Mouse (Mus musculus): Measurements from ENCODE around the gene Tcl1b5.

Gene Tcl1b5

DNA sequence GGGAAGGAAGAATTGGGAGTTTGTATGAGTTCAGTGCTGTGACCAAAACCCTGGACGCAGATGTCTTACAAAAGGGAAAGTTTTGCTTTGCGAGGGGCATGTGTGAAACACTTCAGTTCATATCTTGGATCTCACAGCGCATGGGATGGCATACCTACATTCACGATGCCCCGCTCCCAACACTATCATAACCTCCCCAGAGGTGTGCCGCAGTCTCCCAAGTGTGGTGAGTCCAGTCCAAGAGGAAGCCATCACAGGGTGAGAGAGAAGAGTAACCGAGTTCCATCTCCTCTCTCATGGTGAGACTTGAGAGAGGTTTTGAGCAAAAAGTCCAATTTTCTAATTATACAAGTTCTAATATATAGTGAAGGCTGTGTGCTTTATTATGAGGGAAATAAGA lies 33.1 kb downstream of the Tcl1b5 start:
- DNase-seq (ENCODE audit: low read depth) = no peak

DNA sequence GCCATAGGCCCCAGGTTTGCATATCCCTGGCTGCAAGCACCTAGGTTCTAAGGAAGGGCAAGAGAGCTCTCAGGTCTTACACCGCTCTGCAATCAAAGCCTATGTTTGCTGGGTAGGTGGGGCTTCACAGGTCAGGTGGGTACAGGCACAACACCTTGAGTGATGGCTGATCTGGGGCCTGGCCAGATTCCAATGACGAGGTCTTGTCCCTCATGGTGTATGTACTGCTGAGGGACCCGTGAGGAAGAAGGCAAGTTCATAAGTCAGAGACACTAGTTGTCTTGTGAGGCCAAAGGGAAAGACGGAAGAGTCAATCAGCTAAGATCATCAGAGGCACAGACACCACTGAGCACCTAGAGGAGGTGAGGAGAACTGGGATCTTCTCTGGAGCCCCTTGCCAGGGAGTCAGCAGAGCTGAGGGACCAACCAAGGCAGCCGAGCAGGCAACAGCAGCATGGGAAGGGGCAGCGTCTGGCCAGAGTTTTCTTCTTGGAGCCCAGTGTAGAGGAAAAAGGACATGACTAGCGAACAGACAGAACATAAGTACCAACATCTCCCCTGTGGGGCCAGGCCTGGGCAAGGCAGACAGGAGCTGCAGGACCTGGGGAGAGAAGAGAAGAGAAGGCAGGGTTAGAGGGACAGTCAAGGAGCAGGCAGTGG lies 41.1 kb downstream of the Tcl1b5 start:
- DNase-seq (ENCODE audit: low read depth) = no peak

DNA sequence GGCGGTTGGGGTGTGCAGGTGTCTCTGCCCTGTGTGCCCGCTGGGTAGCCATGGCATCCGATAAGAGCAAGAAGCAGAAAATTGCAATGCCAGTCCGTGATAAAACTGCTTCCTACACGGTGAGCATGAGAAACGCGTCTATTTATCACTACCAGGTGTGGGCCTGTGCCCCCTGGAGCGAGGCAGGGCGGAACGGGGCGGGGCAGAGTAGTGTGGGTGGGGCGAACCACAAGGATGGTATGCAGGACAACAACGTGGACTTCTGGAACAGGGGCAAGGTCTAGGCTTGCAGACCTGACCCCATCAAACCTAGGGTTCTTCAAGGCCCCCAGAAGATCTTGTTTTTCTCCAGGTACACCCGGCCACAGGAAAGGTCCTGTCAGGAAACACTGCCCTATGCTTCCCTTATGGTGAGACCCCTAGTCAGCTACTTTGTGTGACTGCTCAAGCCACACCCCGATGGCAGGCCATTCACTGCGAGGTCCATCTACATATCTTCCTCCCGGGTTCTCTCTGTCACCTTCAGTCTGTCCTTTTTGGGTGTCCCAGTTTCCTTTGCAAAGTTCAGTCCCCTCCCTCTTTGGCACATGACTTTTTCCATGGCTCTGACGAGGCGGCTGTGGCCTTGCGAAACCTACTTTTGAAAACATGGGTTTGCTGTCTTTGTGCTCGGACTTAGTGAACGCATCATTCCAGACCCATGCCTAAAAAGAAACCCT lies 46.6 kb downstream of the Tcl1b5 start, which contains the start of gene Tcl1:
Tcl1 (minus strand) TSS at position 193 of the 719 bp plus-strand sequence.
- peak; percentile 8 for DNase-seq (ENCODE audit: low read depth)

DNA sequence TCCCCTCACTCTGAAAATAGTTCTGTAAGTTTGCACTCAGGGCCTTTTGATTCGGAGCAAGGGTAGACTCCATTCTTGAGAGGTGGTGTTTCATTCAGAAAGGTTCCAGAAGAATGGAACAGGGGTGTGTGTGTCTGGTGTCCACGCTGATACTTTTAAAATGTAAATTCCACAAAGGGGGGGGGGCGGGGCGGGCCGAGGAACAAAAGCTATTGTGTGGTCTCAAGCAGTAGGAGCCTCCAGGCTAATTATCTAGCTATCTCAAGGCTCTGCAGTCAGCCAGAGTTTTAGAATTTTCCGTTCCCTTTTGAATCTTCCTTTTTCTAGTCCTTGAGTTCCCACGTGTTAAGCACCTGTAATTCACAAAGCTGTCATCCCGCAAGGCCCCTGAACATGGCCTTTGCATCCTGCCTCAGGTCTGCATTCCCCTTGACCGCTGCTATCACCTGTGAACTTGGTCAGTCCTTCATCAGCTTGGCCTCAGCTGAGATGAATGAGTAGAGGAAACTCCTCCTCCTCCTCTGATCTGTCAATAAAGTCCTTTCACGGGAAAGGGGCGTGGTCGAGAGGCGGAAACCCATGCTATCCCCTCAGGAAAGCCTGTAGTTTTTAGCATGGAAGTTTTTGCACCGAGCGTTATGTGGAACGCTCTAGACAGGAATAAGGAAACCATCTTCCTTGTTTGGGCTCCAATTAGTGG lies 48.6 kb downstream of the Tcl1b5 start:
- DNase-seq (ENCODE audit: low read depth) = no peak

Measured in NIH3T3 (cell line).